Mouse (Mus musculus) erythroblast, embryonic 14.5 days (primary cell): ENCODE data around the gene Slc38a3. TPM values are rescaled to one million over a fixed set of nuclear protein-coding genes. Genes with fewer than 3 reads are reported as not detected.

Source experiments
- H3K27me3 ChIP-seq: 2 replicates; pipeline ENCODE4 v1.6.1; 2012; ENCODE audit warnings: inconsistent platforms; ENCODE audit not compliant: control insufficient read depth
- H3K36me3 ChIP-seq: 2 replicates; pipeline ENCODE4 v1.6.1; 2012; ENCODE audit warnings: mild to moderate bottlenecking, inconsistent platforms; ENCODE audit not compliant: control insufficient read depth
- H3K4me1 ChIP-seq: 2 replicates; pipeline ENCODE4 v1.6.1; 2012; ENCODE audit warnings: inconsistent platforms; ENCODE audit not compliant: control insufficient read depth
- H3K4me3 ChIP-seq: replicated peaks from 2 replicates; pipeline ENCODE3; 2012; ENCODE audit warnings: moderate library complexity, mild to moderate bottlenecking, inconsistent platforms
- H3K9me3 ChIP-seq: 2 replicates; pipeline ENCODE4 v1.6.1; 2012; ENCODE audit warnings: low read length, inconsistent platforms, mixed read lengths; ENCODE audit not compliant: control insufficient read depth
- GATA1 ChIP-seq: IDR thresholded peaks from 2 replicates; pipeline ENCODE4 v1.6.1; 2012; ENCODE audit warnings: low read length, inconsistent platforms, mixed read lengths
- TAL1 ChIP-seq: IDR thresholded peaks from 3 replicates; pipeline ENCODE4 v1.6.1; 2012; ENCODE audit warnings: low read length, inconsistent platforms, mixed read lengths
- polyA plus RNA-seq: library from polyadenylated mRNA; stranded (reverse); fragments of >175 nt; gene quantifications from 2 replicates; pipeline ENCODE4 v1.2.3, GENCODE M21; 2012

Slc38a3 gene
- polyA plus RNA-seq, 1 experiment: 0.05 TPM

DNA sequence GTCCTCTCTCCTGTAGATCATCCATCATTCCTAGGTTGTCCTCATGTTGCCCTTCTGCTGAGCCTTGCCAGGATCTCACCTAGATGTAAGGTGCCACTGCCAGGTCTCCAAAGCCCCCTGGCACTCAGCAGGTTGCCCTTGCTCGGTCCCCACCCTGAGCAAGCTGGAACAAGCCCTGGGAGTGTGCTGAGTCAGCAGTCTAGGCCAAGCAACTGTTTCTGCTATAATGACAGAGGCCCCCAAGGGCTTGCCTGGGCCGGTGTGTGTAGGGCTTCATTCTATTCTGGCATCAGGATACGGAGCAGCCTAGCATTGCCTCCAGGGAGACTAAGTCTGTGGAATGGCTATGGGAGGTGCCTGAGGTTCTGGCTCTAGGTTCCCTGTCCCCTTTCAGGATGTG is 8.6 kb downstream of the Slc38a3 start:
- no peaks in the 10 kb centered on the region; the same call in 1 of the 2 replicates for H3K36me3 ChIP-seq
- H3K4me3 ChIP-seq: no peak overlapping the region
- H3K9me3 ChIP-seq: no peaks in the 10 kb centered on the region
- no peaks in the 10 kb centered on the region for H3K4me1 ChIP-seq
- H3K27me3 ChIP-seq: peaks cover 18% of the 10 kb centered on the region
- TF ChIP-seq GATA1: no peak
- TF ChIP-seq TAL1: no peak

DNA sequence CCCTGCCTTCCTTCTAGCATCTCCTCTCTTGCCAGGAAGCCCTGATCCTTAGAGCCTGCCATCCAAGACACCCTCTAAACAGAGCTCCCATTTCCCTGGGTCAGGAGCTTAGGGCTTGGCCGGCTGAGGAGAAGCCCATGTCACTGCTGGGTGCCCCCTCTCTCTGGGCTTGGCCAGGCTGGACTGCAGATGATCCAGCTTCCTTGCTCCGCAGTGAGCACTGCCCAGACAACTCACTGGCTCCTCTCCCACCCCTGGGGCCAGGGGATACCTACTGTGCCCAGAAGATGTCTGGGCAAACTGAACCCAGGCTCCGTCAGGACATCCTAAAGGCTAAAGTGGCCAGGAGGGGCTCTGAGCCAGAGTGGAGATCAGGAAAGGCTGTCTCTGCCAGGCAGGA is 9.4 kb downstream of the Slc38a3 start:
- Histone ChIP-seq H3K4me1 (no peaks in the 10 kb centered on the region), H3K36me3 (peaks cover 4% of the 10 kb centered on the region; the same call in 1 of the 2 replicates), H3K4me3 (no peak overlapping the region), H3K27me3 (peaks cover 12% of the 10 kb centered on the region), H3K9me3 (no peaks in the 10 kb centered on the region)
- no peak for TF ChIP-seq TAL1
- no peak for TF ChIP-seq GATA1

DNA sequence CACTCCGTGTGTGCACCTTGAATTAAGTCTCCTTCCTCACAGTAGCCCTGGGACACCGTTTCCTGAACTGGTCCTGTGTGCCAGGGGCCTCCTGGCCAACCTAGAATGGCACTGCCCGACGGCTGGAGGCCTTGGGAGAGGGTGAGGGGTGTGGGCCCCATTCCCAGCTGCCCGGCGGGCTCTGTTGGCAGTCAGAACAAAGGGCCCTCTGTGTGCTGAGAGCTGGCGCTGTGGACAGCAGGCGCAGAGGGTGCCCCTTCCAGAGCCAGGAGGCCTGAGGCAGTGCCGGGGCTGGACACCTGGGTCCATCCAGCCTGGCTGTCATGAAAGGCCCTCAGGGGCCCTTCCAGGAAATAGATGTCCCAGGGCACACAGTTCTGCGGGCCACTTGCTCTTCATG is 9.8 kb downstream of the Slc38a3 start:
- H3K4me1 ChIP-seq: no peaks in the 10 kb centered on the region
- H3K36me3 ChIP-seq: peaks cover 5% of the 10 kb centered on the region; the same call in 1 of the 2 replicates
- TF ChIP-seq GATA1 (no peak), TAL1 (no peak)
- H3K9me3 ChIP-seq: no peaks in the 10 kb centered on the region
- H3K27me3 ChIP-seq: peaks cover 9% of the 10 kb centered on the region
- H3K4me3 ChIP-seq: no peak overlapping the region

DNA sequence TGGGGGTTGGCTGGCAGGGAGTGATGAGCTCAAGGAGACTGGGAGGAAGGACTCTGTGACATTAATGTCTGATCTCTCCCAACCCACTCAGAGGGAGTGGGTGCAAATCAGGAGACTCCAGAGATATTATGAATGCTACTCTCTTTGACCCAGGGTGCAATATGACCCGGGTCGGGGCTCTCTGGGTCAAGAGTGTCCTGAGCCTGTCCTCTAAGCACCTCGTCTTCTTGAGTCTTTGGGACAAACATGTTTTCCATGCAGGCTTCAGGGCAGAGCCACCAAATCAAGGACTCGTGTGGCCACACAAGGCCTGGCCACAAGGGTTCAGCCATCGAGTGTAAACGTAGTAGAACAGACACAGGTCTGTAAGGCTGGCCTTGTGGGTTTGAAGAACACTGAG is 11.2 kb downstream of the Slc38a3 start:
- Histone ChIP-seq H3K9me3 (no peaks in the 10 kb centered on the region), H3K27me3 (peaks cover 2% of the 10 kb centered on the region), H3K4me3 (no peak overlapping the region), H3K36me3 (peaks cover 5% of the 10 kb centered on the region; the same call in 1 of the 2 replicates), H3K4me1 (no peaks in the 10 kb centered on the region)
- TF ChIP-seq GATA1: no peak
- TF ChIP-seq TAL1: no peak

- TF ChIP-seq TAL1: no peak
- H3K27me3 ChIP-seq: peaks cover 2% of the 10 kb centered on the region; the same call in 1 of the 2 replicates
Observed at GRCm38 (mm10) chr9:107657144-107657543, 12.2 kb downstream of the Slc38a3 start.

GRCm38 (mm10) chr9:107654585-107654984 is 14.7 kb downstream of the Slc38a3 start:
- no peaks in the 10 kb centered on the region for H3K4me1 ChIP-seq
- peaks cover 5% of the 10 kb centered on the region for H3K27me3 ChIP-seq
- peaks cover 5% of the 10 kb centered on the region; the same call in 1 of the 2 replicates for H3K36me3 ChIP-seq
- no peak for TF ChIP-seq GATA1
- TF ChIP-seq TAL1: no peak
- no peak overlapping the region for H3K4me3 ChIP-seq
- no peaks in the 10 kb centered on the region for H3K9me3 ChIP-seq

More at GRCm38 (mm10) chr9:107657144-107657543, 12.2 kb downstream of the Slc38a3 start:
- H3K4me1 ChIP-seq: no peaks in the 10 kb centered on the region
- peaks cover 5% of the 10 kb centered on the region; the same call in 1 of the 2 replicates for H3K36me3 ChIP-seq
- H3K9me3 ChIP-seq: no peaks in the 10 kb centered on the region
- H3K4me3 ChIP-seq: no peak overlapping the region

DNA sequence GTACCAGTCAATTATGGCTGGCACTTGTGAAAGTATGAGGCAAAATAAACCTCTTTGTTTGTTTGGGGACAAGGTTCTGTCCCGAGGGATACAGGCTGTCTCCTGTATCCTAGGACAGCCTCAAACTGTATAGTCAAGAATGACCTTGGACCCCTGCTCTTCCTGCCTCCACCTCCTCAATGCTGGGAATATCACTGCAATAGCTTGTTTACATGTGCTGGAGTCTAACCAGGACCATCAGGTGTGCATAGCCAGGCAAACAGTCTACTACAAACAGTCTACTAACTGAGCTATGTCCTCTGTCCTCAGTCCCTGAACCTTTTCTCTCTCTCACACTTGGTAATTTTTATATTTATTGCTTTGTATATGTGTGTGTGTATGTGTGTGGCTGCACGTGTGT is 15.9 kb downstream of the Slc38a3 start:
- H3K4me3 ChIP-seq: no peak overlapping the region
- H3K9me3 ChIP-seq: no peaks in the 10 kb centered on the region
- H3K4me1 ChIP-seq: no peaks in the 10 kb centered on the region
- TF ChIP-seq GATA1 (no peak), TAL1 (no peak)
- H3K36me3 ChIP-seq: peaks cover 5% of the 10 kb centered on the region; the same call in 1 of the 2 replicates
- peaks cover 8% of the 10 kb centered on the region for H3K27me3 ChIP-seq

DNA sequence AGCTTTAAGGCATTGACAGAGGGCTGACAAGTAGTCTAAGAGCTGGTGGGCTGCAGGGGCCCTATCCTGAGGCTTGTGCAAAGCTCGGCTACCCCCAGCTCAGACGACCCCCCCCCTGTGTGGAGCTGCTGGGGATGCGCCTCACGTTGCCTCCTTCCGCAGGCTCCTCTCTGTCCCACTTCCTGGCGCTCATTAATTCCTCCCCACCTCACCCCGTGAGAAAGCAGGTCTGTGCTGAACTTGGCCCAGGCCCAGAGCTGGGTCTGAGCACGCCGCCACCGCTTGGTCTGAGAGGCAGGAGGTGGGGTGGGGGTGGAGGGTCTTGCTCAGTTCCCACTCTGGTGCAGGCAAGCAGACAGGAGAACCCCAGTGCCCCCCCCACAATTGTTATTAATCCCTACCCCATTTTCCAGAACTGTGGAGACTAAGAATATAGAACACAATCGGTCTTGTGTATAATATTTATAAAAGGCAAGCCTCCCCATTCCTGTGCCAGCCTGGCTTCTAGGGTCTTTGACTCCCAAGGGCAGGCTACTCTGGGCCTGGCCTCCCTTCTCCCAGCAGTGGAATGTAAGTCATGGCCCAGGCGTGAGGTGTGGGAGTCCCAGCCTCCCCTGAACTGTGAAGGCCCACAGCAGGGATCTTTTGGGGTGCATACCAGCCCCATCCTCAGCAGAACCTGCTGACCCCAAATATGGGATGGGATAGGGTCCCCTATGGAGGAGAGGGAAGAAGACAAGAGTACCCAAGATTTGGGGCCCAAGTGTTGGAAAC is 18.4 kb downstream of the Slc38a3 start:
- Histone ChIP-seq H3K4me1 (no peaks in the 10 kb centered on the region), H3K9me3 (no peaks in the 10 kb centered on the region), H3K36me3 (peaks cover 5% of the 10 kb centered on the region; the same call in 1 of the 2 replicates), H3K27me3 (peaks cover 8% of the 10 kb centered on the region; the same call in 1 of the 2 replicates), H3K4me3 (no peak overlapping the region)
- no peak for TF ChIP-seq GATA1
- no peak for TF ChIP-seq TAL1

- TF ChIP-seq TAL1 (no peak), GATA1 (no peak)
- peaks cover 4% of the 10 kb centered on the region; the same call in 1 of the 2 replicates for H3K36me3 ChIP-seq
- H3K4me1 ChIP-seq: peaks cover 6% of the 10 kb centered on the region
- H3K9me3 ChIP-seq: no peaks in the 10 kb centered on the region
- peaks cover 10% of the 10 kb centered on the region for H3K27me3 ChIP-seq
- no peak overlapping the region for H3K4me3 ChIP-seq
Observed at GRCm38 (mm10) chr9:107650225-107650624, 19.1 kb downstream of the Slc38a3 start.
